Mouse (Mus musculus) MEL (cell line): Measurements from ENCODE around the gene Anks1.

Source experiments
- CTCF ChIP-seq, 3 experiments: IDR thresholded peaks in 2 of 3; conservative IDR thresholded peaks in 1 of 3; 2 replicates each; pipeline ENCODE4 v1.5.1; 2011 to 2012; ENCODE audit warnings: low read length in 3 of 3, low read depth in 2 of 3, mild to moderate bottlenecking in 2 of 3, improper control_type of control experiment in 1 of 3, inconsistent platforms in 1 of 3, mixed read lengths in 1 of 3, moderate library complexity in 1 of 3; ENCODE audit not compliant: control insufficient read depth in 1 of 3, insufficient read depth in 1 of 3, poor library complexity in 1 of 3, severe bottlenecking in 1 of 3
- POLR2A ChIP-seq, 2 experiments: IDR thresholded peaks; 2 replicates each; pipeline ENCODE4 v1.6.1; 2011 to 2012; ENCODE audit warnings: low read length in 2 of 2, mild to moderate bottlenecking in 2 of 2, control low read depth in 1 of 2, improper control_type of control experiment in 1 of 2, low read depth in 1 of 2, moderate library complexity in 1 of 2; ENCODE audit not compliant: control insufficient read depth in 1 of 2, insufficient read depth in 1 of 2, poor library complexity in 1 of 2
- POLR2AphosphoS2 ChIP-seq: IDR thresholded peaks from 2 replicates; pipeline ENCODE4 v1.6.1; 2011; ENCODE audit warnings: low read length, improper control_type of control experiment

DNA sequence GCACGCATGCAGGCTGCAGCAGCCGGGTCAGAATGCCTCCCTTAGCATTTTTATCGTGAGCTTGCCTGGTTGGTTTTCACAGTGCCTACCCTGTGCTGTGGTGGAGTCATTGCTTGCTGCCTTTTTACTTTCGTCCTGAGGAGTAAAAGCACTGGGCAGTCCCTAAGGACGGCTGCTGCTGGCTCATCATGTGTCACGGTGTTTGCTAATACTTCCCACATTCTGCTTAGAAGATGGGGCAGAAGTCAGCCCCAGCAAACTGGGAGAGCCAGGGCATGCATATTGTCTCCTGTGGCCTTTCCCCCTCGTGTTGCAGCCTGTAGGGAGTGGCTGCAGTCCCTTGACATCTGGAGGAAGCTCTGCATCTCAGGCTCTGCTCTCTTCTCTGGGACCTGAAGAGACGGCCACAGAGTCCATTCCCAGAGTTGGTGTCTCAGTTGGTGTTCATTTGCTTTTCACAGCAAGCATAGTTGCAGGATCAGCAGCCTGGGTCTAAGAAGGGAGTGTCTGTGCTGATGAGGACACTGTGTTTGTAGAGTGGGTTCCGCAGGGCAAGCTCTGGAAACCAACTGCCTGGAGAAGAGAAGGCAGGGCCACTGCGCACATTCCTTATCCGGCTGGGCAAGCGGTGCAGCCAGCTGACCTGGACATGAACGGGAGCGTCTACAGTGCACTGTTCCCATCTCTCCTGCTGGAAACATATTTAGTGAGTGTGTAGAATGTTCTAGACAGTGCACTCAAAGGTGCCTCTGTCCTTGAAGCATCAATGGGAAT, 45.7 kb downstream of the Anks1 start:
- no peak for TF ChIP-seq POLR2AphosphoS2
- no peak for TF ChIP-seq POLR2A (IDR thresholded peaks at IDR 0.05; ENCODE audit: control insufficient read depth in 1 of 2, insufficient read depth in 1 of 2, low read depth in 1 of 2, low read length in 2 of 2, poor library complexity in 1 of 2)
- no peak for TF ChIP-seq CTCF (IDR thresholded peaks at IDR 0.05 in 2 of 3, conservative IDR thresholded peaks at IDR 0.05 in 1 of 3; ENCODE audit: control insufficient read depth in 1 of 3, insufficient read depth in 1 of 3, low read depth in 2 of 3, low read length in 3 of 3, poor library complexity in 1 of 3, severe bottlenecking in 1 of 3)
